Mouse (Mus musculus) stomach, postnatal 0 days (tissue): Measurements from ENCODE around the gene Zbtb5.
A peak's percentile ranks its signal among the peaks of the same experiment; 100 is the strongest.
"Not testable (repeated sequence)": the region's sequence is repeated elsewhere in the genome, so short reads cannot be mapped to it uniquely, and the experiment has no call there.

Experiments
- CTCF ChIP-seq: IDR thresholded peaks from 2 replicates; pipeline ENCODE4 v1.5.1; 2016; ENCODE audit warnings: antibody characterized with exemption, low read depth, mild to moderate bottlenecking, moderate library complexity
- EP300 ChIP-seq: optimal IDR thresholded peaks from 2 replicates; pipeline ENCODE3; 2016; ENCODE audit warnings: antibody characterized with exemption

GRCm38 (mm10) chr4:45038879-45039278, 26.7 kb upstream of the Zbtb5 start:
- peak; percentile 48 for TF ChIP-seq CTCF
- not testable (repeated sequence) for TF ChIP-seq EP300
